Mouse (Mus musculus) mouse embryonic stem cell (cell line): ENCODE measurements around the gene Scaf11.
"Not testable (repeated sequence)": the region's sequence is repeated elsewhere in the genome, so short reads cannot be mapped to it uniquely, and the experiment has no call there.

Source experiments
- in situ Hi-C, 2 experiments: fragments of 300-500 bp; cut with MboI; formaldehyde crosslinking; loops; 1 replicate in 1 of 2; 3 replicates in 1 of 2; pipeline ENCODE4 v1.14.3; 2019 to 2020; ENCODE audit warnings: low sequenced_read_pairs in 2 of 2, low pct_unique_long_range_greater_than_20kb in 1 of 2, mixed read lengths in 1 of 2; ENCODE audit not compliant: unreplicated experiment in 1 of 2

Scaf11 gene

GRCm38 (mm10) chr15:96468316-96468715, 7.7 kb upstream of the Scaf11 start:
- in situ Hi-C loops, result no loop called here

GRCm38 (mm10) chr15:96467844-96468243, 7.2 kb upstream of the Scaf11 start:
- in situ Hi-C loops, result no loop called here

GRCm38 (mm10) chr15:96466362-96466903, 5.8 kb upstream of the Scaf11 start:
- in situ Hi-C loops, result no loop called here

- in situ Hi-C loops, result no loop called here
Measured at GRCm38 (mm10) chr15:96465076-96465475, 4.4 kb upstream of the Scaf11 start.

- in situ Hi-C loops, result no loop called here
Measured at GRCm38 (mm10) chr15:96463821-96464220, 3.2 kb upstream of the Scaf11 start.

- in situ Hi-C loops, result no loop called here
Measured at GRCm38 (mm10) chr15:96462611-96463010, 2.0 kb upstream of the Scaf11 start.

- in situ Hi-C loops, result no loop called here
Measured at GRCm38 (mm10) chr15:96461541-96462512, 1.2 kb upstream of the Scaf11 start.

GRCm38 (mm10) chr15:96460451-96460729, 253 bp downstream of the Scaf11 start:
- in situ Hi-C loops, result no loop called here

- in situ Hi-C loops, result no loop called here
Measured at GRCm38 (mm10) chr15:96459741-96460450, 747 bp downstream of the Scaf11 start.

GRCm38 (mm10) chr15:96458273-96458672, 2.4 kb downstream of the Scaf11 start:
- in situ Hi-C loops, result no loop called here

GRCm38 (mm10) chr15:96457338-96457664, 3.3 kb downstream of the Scaf11 start:
- in situ Hi-C loops, result no loop called here

GRCm38 (mm10) chr15:96456651-96457337, 3.8 kb downstream of the Scaf11 start:
- in situ Hi-C loops, result no loop called here

GRCm38 (mm10) chr15:96455595-96456214, 4.9 kb downstream of the Scaf11 start:
- in situ Hi-C loops, result no loop called here

- in situ Hi-C loops, result no loop called here
Measured at GRCm38 (mm10) chr15:96453346-96453745, 7.3 kb downstream of the Scaf11 start.

- in situ Hi-C loops, result no loop called here
Measured at GRCm38 (mm10) chr15:96448656-96449299, 11.9 kb downstream of the Scaf11 start.

GRCm38 (mm10) chr15:96446785-96447184, 13.9 kb downstream of the Scaf11 start:
- in situ Hi-C loops, result no loop called here

GRCm38 (mm10) chr15:96441480-96441879, 19.2 kb downstream of the Scaf11 start:
- in situ Hi-C loops, result not testable (repeated sequence)

- in situ Hi-C loops, result no loop called here
Measured at GRCm38 (mm10) chr15:96434202-96434601, 26.4 kb downstream of the Scaf11 start.
